Mouse (Mus musculus): ENCODE results near the gene Sympk.

DNA sequence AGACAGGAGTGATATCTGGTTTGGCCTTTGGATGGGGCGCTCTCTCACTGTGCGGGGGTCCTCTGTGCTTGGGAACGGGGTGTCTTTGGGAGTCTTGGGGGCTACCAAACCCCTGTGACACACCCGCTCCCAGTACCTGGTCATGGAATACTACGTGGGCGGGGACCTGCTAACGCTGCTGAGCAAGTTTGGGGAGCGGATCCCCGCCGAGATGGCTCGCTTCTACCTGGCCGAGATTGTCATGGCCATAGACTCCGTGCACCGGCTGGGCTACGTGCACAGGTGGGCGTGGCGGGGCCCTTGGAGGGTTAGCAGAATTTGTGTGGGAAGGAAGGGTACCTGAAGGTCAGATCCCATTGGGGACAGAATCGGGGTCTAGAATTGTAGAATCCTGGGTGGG lies 62.6 kb downstream of the Sympk start:
- no peak for TF ChIP-seq POLR2A (IDR thresholded peaks at IDR 0.05; ENCODE audit: borderline replicate concordance, extremely low read depth, low read depth, low read length)
- no peak for TF ChIP-seq CTCF (IDR thresholded peaks at IDR 0.05; ENCODE audit: insufficient read depth, low read length)

Measured in lung, adult 2 months (tissue).